Mouse (Mus musculus): ENCODE results near the gene Ttc41. TPM values are rescaled to one million over a fixed set of nuclear protein-coding genes. Genes with fewer than 3 reads are reported as not detected.

The Ttc41 gene
- polyA plus RNA-seq, 1 experiment: not detected

GRCm38 (mm10) chr10:86744306-86744705 lies 38.7 kb downstream of the Ttc41 start:
- TF ChIP-seq GATA1 (IDR thresholded peaks at IDR 0.05; ENCODE audit: borderline replicate concordance, low read length): no peak
- no peak for TF ChIP-seq FLI1 (IDR thresholded peaks at IDR 0.05; ENCODE audit: low read length)
- Histone ChIP-seq H3K9me3 (no peaks in the 10 kb centered on the region), H3K4me3 (replicated peaks) (no peak overlapping the region), H3K36me3 (replicated peaks; ENCODE audit: low read length) (no peaks in the 10 kb centered on the region), H3K27me3 (replicated peaks) (no peaks in the 10 kb centered on the region), H3K4me1 (peaks cover 54% of the 10 kb centered on the region)

DNA sequence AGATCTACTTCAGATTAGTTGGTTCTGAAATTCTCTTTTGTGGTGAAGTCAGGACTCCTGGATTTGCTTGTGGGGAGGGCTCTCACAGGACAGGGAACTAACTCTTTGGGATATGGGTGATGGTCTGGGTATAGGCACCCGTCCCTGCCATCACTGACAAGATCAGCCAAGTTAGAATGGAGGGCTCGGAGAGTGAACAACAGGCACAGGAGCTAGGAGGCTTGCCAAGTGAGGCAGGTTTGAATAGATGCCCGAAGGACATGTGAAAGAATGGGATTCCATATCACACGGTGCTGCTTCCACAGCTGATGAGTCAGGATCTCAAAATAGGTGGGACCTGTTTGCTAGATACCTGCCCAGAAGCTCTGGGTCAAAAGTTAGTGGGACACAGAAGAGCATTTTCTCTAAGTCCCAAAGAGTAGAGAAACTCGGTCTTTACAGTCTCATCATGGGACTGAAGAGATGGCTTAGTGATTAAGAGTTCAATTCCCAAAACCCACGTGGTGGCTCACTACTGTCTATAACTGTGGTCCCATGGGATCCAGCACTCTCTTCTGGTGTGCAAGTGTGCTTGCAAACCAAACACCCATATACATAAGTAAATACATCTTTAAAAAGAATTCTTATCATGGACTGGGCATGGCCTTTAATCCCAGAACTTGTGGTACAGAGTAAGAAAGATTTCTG lies 50.3 kb downstream of the Ttc41 start:
- Histone ChIP-seq H3K36me3 (replicated peaks; ENCODE audit: low read length) (no peaks in the 10 kb centered on the region), H3K27me3 (replicated peaks) (peaks cover 15% of the 10 kb centered on the region), H3K9me3 (no peaks in the 10 kb centered on the region), H3K4me1 (peaks cover 13% of the 10 kb centered on the region), H3K4me3 (replicated peaks) (no peak overlapping the region)
- TF ChIP-seq FLI1 (IDR thresholded peaks at IDR 0.05; ENCODE audit: low read length): no peak
- no peak for TF ChIP-seq GATA1 (IDR thresholded peaks at IDR 0.05; ENCODE audit: borderline replicate concordance, low read length)

GRCm38 (mm10) chr10:86757724-86758123 lies 52.1 kb downstream of the Ttc41 start:
- Histone ChIP-seq H3K4me1 (peaks cover 22% of the 10 kb centered on the region), H3K27me3 (replicated peaks) (peaks cover 19% of the 10 kb centered on the region), H3K4me3 (replicated peaks) (no peak overlapping the region), H3K9me3 (peaks cover 3% of the 10 kb centered on the region), H3K36me3 (replicated peaks; ENCODE audit: low read length) (no peaks in the 10 kb centered on the region)
- no peak for TF ChIP-seq FLI1 (IDR thresholded peaks at IDR 0.05; ENCODE audit: low read length)
- TF ChIP-seq GATA1 (IDR thresholded peaks at IDR 0.05; ENCODE audit: borderline replicate concordance, low read length): no peak

DNA sequence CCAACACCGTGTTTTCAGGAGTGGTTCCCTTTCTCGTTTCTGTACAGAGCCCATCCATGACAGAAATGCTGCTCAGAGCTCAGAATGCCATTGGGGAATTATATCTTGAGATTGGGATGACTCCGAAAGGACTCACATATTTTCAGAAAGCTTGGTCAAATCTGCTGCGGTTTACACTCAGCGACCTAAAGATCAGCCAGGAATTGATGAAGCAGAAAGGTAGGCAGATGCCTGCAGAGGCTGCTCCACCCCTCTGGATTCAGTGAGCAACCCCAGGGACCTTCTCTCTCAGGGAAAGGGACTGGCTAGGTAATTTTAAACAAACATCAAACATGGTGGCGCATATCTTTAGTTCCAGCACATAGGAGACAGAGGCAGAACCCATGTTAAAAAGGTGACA lies 52.6 kb downstream of the Ttc41 start:
- Histone ChIP-seq H3K36me3 (replicated peaks; ENCODE audit: low read length) (no peaks in the 10 kb centered on the region), H3K4me1 (peaks cover 22% of the 10 kb centered on the region)

DNA sequence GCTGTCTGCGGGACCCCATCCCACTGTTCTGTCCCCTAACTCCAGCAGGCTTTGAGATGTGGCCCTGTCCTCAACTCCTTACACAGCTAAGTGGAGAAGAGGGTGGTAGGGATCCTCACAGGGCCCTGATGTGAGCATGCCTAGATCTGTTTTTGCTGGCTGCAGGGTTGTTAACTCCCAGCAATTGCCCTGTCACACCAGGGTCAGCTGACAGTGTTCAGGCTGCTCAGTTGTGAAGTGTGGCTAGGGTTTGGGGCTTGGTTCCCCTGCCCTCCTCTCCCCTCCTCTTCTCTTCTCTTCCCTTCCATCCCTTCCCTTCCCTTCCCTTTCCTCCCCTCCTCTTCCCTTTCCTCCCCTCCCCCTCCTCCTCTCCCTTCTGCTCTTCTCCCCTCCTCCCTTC lies 55.6 kb downstream of the Ttc41 start:
- peaks cover 25% of the 10 kb centered on the region for H3K27me3 ChIP-seq (replicated peaks)
- peaks cover 8% of the 10 kb centered on the region for H3K9me3 ChIP-seq
- no peak overlapping the region for H3K4me3 ChIP-seq (replicated peaks)
- TF ChIP-seq FLI1 (IDR thresholded peaks at IDR 0.05; ENCODE audit: low read length) (no peak), GATA1 (IDR thresholded peaks at IDR 0.05; ENCODE audit: borderline replicate concordance, low read length) (no peak)
- H3K36me3 ChIP-seq (replicated peaks; ENCODE audit: low read length): no peaks in the 10 kb centered on the region
- H3K4me1 ChIP-seq: peaks cover 23% of the 10 kb centered on the region

More for the DNA sequence above, 52.6 kb downstream of the Ttc41 start:
- Histone ChIP-seq H3K27me3 (replicated peaks) (peaks cover 21% of the 10 kb centered on the region), H3K4me3 (replicated peaks) (no peak overlapping the region), H3K9me3 (peaks cover 7% of the 10 kb centered on the region)
- TF ChIP-seq GATA1 (IDR thresholded peaks at IDR 0.05; ENCODE audit: borderline replicate concordance, low read length) (no peak), FLI1 (IDR thresholded peaks at IDR 0.05; ENCODE audit: low read length) (no peak)

DNA sequence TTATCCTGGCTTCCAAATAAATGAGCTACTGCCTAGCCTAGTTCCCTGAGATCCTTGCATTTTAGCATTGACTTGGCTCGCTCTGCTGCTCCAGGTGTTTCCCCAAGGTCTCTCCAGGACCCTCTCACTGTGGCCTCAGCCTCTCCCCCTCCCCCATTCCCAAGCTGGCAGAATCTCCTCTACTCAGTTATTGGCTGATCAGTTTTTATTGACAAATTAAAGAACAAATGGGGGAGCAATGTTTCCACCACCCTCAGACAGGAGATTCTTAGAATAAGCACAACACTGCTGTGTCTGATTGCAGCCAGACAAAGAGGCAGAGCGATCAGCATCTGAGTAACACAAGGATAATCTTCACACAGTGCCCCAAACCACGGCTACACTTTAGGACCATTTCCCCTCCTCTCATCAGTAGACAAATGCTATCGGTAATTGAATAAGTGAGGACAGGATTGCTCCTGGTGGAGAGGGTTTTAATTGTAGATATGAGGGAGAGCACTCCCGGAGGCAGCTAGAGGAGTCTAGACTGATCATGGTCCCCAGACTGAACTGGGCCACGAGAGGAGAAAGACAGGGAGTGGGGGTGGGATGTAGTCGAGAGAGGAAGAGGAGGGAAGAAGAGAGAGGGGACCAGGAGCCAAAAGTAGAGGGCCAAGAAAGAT lies 56.2 kb downstream of the Ttc41 start:
- Histone ChIP-seq H3K9me3 (peaks cover 8% of the 10 kb centered on the region), H3K27me3 (replicated peaks) (peaks cover 20% of the 10 kb centered on the region), H3K36me3 (replicated peaks; ENCODE audit: low read length) (no peaks in the 10 kb centered on the region), H3K4me1 (peaks cover 23% of the 10 kb centered on the region), H3K4me3 (replicated peaks) (no peak overlapping the region)
- TF ChIP-seq FLI1 (IDR thresholded peaks at IDR 0.05; ENCODE audit: low read length) (no peak), GATA1 (IDR thresholded peaks at IDR 0.05; ENCODE audit: borderline replicate concordance, low read length) (no peak)

DNA sequence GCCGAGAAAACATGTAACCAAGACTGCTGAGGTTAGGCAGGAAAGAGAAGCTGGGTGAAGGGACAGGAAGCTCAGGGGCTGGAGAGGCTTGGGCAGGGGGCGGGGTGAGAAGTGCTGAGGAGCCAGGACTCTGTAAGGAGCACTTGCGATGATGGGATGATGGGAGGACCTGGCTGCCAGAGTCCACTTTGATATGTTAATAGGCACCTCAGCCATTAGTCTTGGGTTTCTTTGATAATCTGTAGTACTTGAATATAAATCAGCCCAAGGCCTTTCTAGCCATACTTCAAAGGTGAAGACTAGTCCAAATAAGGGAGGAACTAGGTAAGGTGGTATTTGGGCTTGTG lies 56.7 kb downstream of the Ttc41 start:
- Histone ChIP-seq H3K4me3 (replicated peaks) (no peak overlapping the region), H3K9me3 (peaks cover 8% of the 10 kb centered on the region), H3K4me1 (peaks cover 22% of the 10 kb centered on the region), H3K27me3 (replicated peaks) (peaks cover 20% of the 10 kb centered on the region), H3K36me3 (replicated peaks; ENCODE audit: low read length) (no peaks in the 10 kb centered on the region)
- TF ChIP-seq GATA1 (IDR thresholded peaks at IDR 0.05; ENCODE audit: borderline replicate concordance, low read length) (no peak), FLI1 (IDR thresholded peaks at IDR 0.05; ENCODE audit: low read length) (no peak)

- H3K27me3 ChIP-seq (replicated peaks): peaks cover 19% of the 10 kb centered on the region
- no peak for TF ChIP-seq FLI1 (IDR thresholded peaks at IDR 0.05; ENCODE audit: low read length)
- peaks cover 18% of the 10 kb centered on the region for H3K4me1 ChIP-seq
- peaks cover 8% of the 10 kb centered on the region for H3K9me3 ChIP-seq
- no peak within 1 kb of the TSS for H3K4me3 ChIP-seq (replicated peaks)
- H3K36me3 ChIP-seq (replicated peaks; ENCODE audit: low read length): no peaks in the 10 kb centered on the region
These were observed 58.1 kb downstream of the Ttc41 start, which contains the start of gene Gm49358 for GRCm38 (mm10) chr10:86763672-86764071. TSS of gene Gm49358 (plus strand) at chr10:86763972.

DNA sequence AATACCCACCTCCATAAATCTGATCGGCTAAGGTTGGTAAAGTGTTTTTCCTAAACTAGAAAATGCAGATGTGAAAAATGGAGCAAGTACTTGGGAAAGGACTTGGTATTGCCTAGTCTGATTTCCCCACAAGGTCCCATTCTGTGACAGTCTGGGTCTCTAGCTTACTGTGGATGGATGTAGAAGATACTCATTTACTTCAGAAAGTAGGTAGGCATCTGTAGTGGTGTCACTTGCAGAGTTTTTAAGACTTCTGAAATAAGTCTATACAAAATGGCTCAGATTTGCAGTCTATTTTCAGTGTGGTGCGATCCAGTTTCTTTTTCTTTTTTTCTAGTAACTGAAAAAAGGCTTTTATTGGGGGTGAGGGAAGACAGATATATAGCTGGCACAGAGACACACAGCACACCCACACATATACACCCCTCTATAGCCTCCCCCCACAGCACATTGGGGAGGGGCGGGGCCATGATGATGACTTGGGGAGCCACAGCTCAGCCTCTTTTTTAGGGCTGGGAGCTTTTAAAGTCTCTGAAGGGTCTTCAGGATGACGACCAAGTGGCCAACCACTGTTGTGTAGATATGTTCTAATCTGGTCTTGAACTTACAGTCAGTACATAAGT lies 59.8 kb downstream of the Ttc41 start:
- Histone ChIP-seq H3K4me3 (replicated peaks) (no peak overlapping the region), H3K9me3 (peaks cover 8% of the 10 kb centered on the region), H3K36me3 (replicated peaks; ENCODE audit: low read length) (no peaks in the 10 kb centered on the region), H3K27me3 (replicated peaks) (peaks cover 23% of the 10 kb centered on the region), H3K4me1 (peaks cover 18% of the 10 kb centered on the region)
- TF ChIP-seq GATA1 (IDR thresholded peaks at IDR 0.05; ENCODE audit: borderline replicate concordance, low read length) (no peak), FLI1 (IDR thresholded peaks at IDR 0.05; ENCODE audit: low read length) (no peak)

GRCm38 (mm10) chr10:86769216-86769615 lies 63.6 kb downstream of the Ttc41 start:
- Histone ChIP-seq H3K4me3 (replicated peaks) (no peak overlapping the region), H3K27me3 (replicated peaks) (peaks cover 16% of the 10 kb centered on the region), H3K36me3 (replicated peaks; ENCODE audit: low read length) (no peaks in the 10 kb centered on the region), H3K4me1 (peaks cover 15% of the 10 kb centered on the region), H3K9me3 (no peaks in the 10 kb centered on the region)
- no peak for TF ChIP-seq GATA1 (IDR thresholded peaks at IDR 0.05; ENCODE audit: borderline replicate concordance, low read length)
- TF ChIP-seq FLI1 (IDR thresholded peaks at IDR 0.05; ENCODE audit: low read length): no peak
